Mouse (Mus musculus) liver, embryonic 14.5 days (tissue): ENCODE data around the gene Nrxn3.

Source experiments
- CTCF ChIP-seq: IDR thresholded peaks from 2 replicates; pipeline ENCODE4 v1.5.1; 2016; ENCODE audit warnings: antibody characterized with exemption, low read depth, control low read depth
- EP300 ChIP-seq: IDR thresholded peaks from 2 replicates; pipeline ENCODE4 v1.6.1; 2016; ENCODE audit warnings: antibody characterized with exemption, low read depth

DNA sequence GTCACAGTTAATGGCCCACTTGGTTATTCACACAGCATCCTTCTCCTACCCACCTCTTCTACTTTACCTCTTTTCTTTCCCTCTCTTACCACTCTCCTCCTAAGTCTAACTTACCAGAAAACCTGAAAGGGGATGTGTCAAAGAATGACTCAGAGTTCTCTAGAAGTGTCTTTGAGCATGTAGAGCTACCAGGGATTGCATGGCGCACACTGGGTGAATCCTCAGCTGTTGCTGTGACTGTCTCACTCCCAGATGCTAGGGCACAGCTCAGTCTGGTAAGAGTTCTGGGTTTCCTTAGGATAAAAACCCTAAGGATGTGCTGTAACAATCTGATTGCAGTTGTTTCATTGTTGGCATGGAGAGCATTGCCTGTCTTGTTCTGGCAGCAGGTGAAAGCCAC is 108.2 kb downstream of the Nrxn3 start:
- TF ChIP-seq EP300 (no peak), CTCF (no peak)
